In genomic region chr15:9081294-9081693, GRCm38 (mm10) we compare ENCODE assay signal across 16 mouse cellular contexts. TPM values are rescaled to one million over a fixed set of nuclear protein-coding genes. Genes with fewer than 3 reads are reported as not detected.
A peak's percentile ranks its signal among the peaks of the same experiment; 100 is the strongest.
DNase-seq lines count a peak whose midpoint lies in the region; ATAC-seq and TF ChIP-seq lines count a peak whose summit lies in the region.
"Had no signal": no experiment of that assay in that cellular context is flagged by ENCODE, and none has a peak within 500 bp of the region (broad histone marks: within the 10 kb centered on the region; RNA-seq: fewer than 3 reads in every experiment).

No protein-coding gene starts in this region.

- intact Hi-C loops in heart, adult 2 months (cut with DNase I): no loop called here
- intact Hi-C loops in gastrocnemius, postnatal 36 days (cut with DNase I): no loop called here

- 39% methylated on average over 3 of the region's 3 CpGs for WGBS in heart, embryonic 10.5 days
- WGBS in heart, adult 2 months: 64% methylated on average over 3 of the region's 3 CpGs
- 90% methylated on average over 3 of the region's 3 CpGs for WGBS in hindbrain, embryonic 15.5 days
- WGBS in hindbrain, embryonic 13.5 days: 90% methylated on average over 3 of the region's 3 CpGs
- 72% methylated on average over 3 of the region's 3 CpGs for WGBS in stomach, embryonic 15.5 days
- WGBS in stomach, postnatal 0 days: 75% methylated on average over 3 of the region's 3 CpGs

- DNase-seq in heart, embryonic 10.5 days (ENCODE audit: low spot score): no peak
- DNase-seq in heart, adult 2 months: no peak
- no peak for DNase-seq in stomach, postnatal 0 days (ENCODE audit: low spot score)
- DNase-seq in testis, postnatal 14 days (ENCODE audit: low spot score): no peak
- no peak for DNase-seq in gastrocnemius, postnatal 36 days
- DNase-seq: cerebellum, postnatal 10 days; embryo, embryonic 11 days; kidney, adult 18-20 months; lung, adult 18-20 months; lung, postnatal 4 days; right cerebral cortex, postnatal 25 days had no signal

- no peak for TF ChIP-seq CTCF in heart, adult 2 months (IDR thresholded peaks at IDR 0.05)
- no peak for TF ChIP-seq CTCF in stomach, postnatal 0 days (IDR thresholded peaks at IDR 0.05; ENCODE audit: low read depth)

- peak overlapping the region; percentile 76 for H3K27ac ChIP-seq in heart, embryonic 10.5 days
- no peak overlapping the region for H3K27ac ChIP-seq in heart, adult 2 months
- no peak overlapping the region for H3K27ac ChIP-seq in hindbrain, embryonic 15.5 days (replicated peaks)
- H3K27ac ChIP-seq in hindbrain, embryonic 13.5 days: no peak overlapping the region
- H3K27ac ChIP-seq in stomach, embryonic 15.5 days: no peak overlapping the region
- no peak overlapping the region for H3K27ac ChIP-seq in stomach, postnatal 0 days (replicated peaks)
- H3K27ac ChIP-seq: forebrain, embryonic 15.5 days had no signal

- H3K36me3 ChIP-seq in heart, embryonic 10.5 days: peaks cover 15% of the 10 kb centered on the region; the same call in 1 of the 2 replicates
- H3K36me3 ChIP-seq in heart, adult 2 months (ENCODE audit: control insufficient read depth, insufficient read depth, low read length): peaks cover 5% of the 10 kb centered on the region
- no peaks in the 10 kb centered on the region for H3K36me3 ChIP-seq in hindbrain, embryonic 15.5 days
- H3K36me3 ChIP-seq in hindbrain, embryonic 13.5 days: peaks cover 4% of the 10 kb centered on the region; the same call in 1 of the 2 replicates
- H3K36me3 ChIP-seq in stomach, embryonic 15.5 days: no peaks in the 10 kb centered on the region
- no peaks in the 10 kb centered on the region for H3K36me3 ChIP-seq in stomach, postnatal 0 days (ENCODE audit: control insufficient read depth, insufficient read depth, low read length)
- H3K36me3 ChIP-seq: forebrain, embryonic 15.5 days had no signal

- TF ChIP-seq EP300 in heart, adult 2 months (IDR thresholded peaks at IDR 0.05; ENCODE audit: insufficient read depth, low read depth, low read length): no peak
- no peak for TF ChIP-seq EP300 in stomach, postnatal 0 days (optimal IDR thresholded peaks at IDR 0.05)

- H3K9ac ChIP-seq in heart, adult 2 months (ENCODE audit: low read depth, low read length): no peak overlapping the region
- no peak overlapping the region for H3K9ac ChIP-seq in hindbrain, embryonic 15.5 days
- no peak overlapping the region for H3K9ac ChIP-seq in hindbrain, embryonic 13.5 days
- no peak overlapping the region for H3K9ac ChIP-seq in stomach, embryonic 15.5 days
- no peak overlapping the region for H3K9ac ChIP-seq in stomach, postnatal 0 days (ENCODE audit: low read length)
- H3K9ac ChIP-seq: forebrain, embryonic 15.5 days had no signal

- H3K27me3 ChIP-seq in heart, embryonic 10.5 days (ENCODE audit: insufficient read depth, poor library complexity, severe bottlenecking): no peaks in the 10 kb centered on the region
- no peaks in the 10 kb centered on the region for H3K27me3 ChIP-seq in heart, adult 2 months (ENCODE audit: control insufficient read depth, insufficient read depth, low read length)
- H3K27me3 ChIP-seq in hindbrain, embryonic 15.5 days: no peaks in the 10 kb centered on the region
- no peaks in the 10 kb centered on the region for H3K27me3 ChIP-seq in hindbrain, embryonic 13.5 days
- H3K27me3 ChIP-seq in stomach, embryonic 15.5 days (replicated peaks): no peaks in the 10 kb centered on the region
- no peaks in the 10 kb centered on the region for H3K27me3 ChIP-seq in stomach, postnatal 0 days (ENCODE audit: control insufficient read depth, insufficient read depth, low read length)
- H3K27me3 ChIP-seq: forebrain, embryonic 15.5 days; Patski had no signal

- TF ChIP-seq POLR2A in heart, adult 2 months (IDR thresholded peaks at IDR 0.05; ENCODE audit: insufficient read depth, low read depth, low read length): no peak

- peaks cover 9% of the 10 kb centered on the region for H3K79me2 ChIP-seq in heart, adult 2 months (replicated peaks; ENCODE audit: control insufficient read depth, insufficient read depth, low read length)

- peaks cover 69% of the 10 kb centered on the region for H3K4me1 ChIP-seq in heart, embryonic 10.5 days
- H3K4me1 ChIP-seq in heart, adult 2 months (ENCODE audit: control insufficient read depth, insufficient read depth, low read length): peaks cover 5% of the 10 kb centered on the region
- H3K4me1 ChIP-seq in hindbrain, embryonic 15.5 days (replicated peaks): peaks cover 1% of the 10 kb centered on the region; the same call in 1 of the 2 replicates
- H3K4me1 ChIP-seq in hindbrain, embryonic 13.5 days (replicated peaks): peaks cover 6% of the 10 kb centered on the region
- H3K4me1 ChIP-seq in stomach, embryonic 15.5 days: peaks cover 8% of the 10 kb centered on the region
- H3K4me1 ChIP-seq in stomach, postnatal 0 days (replicated peaks; ENCODE audit: control insufficient read depth, insufficient read depth): no peaks in the 10 kb centered on the region
- H3K4me1 ChIP-seq: forebrain, embryonic 15.5 days had no signal

- ATAC-seq in hindbrain, embryonic 15.5 days (ENCODE audit: low FRiP score, low read depth): peak; percentile 34; the same call in 1 of the 2 replicates
- no peak for ATAC-seq in hindbrain, embryonic 13.5 days (ENCODE audit: low FRiP score)
- ATAC-seq in stomach, embryonic 15.5 days (ENCODE audit: insufficient read depth, low FRiP score, low read depth): peak; percentile 38; the same call in 1 of the 2 replicates
- no peak; the same call in 1 of the 2 replicates for ATAC-seq in stomach, postnatal 0 days (ENCODE audit: low FRiP score, low TSS enrichment)
- ATAC-seq: forebrain, embryonic 15.5 days; Patski had no signal

- H3K4me2 ChIP-seq in hindbrain, embryonic 15.5 days: no peak overlapping the region
- H3K4me2 ChIP-seq in hindbrain, embryonic 13.5 days: no peak overlapping the region
- no peak overlapping the region for H3K4me2 ChIP-seq in stomach, embryonic 15.5 days
- no peak overlapping the region for H3K4me2 ChIP-seq in stomach, postnatal 0 days (replicated peaks; ENCODE audit: low read depth)
- H3K4me2 ChIP-seq: forebrain, embryonic 15.5 days had no signal

- no peaks in the 10 kb centered on the region for H3K9me3 ChIP-seq in heart, embryonic 10.5 days
- no peaks in the 10 kb centered on the region for H3K9me3 ChIP-seq in hindbrain, embryonic 15.5 days
- H3K9me3 ChIP-seq in hindbrain, embryonic 13.5 days: no peaks in the 10 kb centered on the region
- H3K9me3 ChIP-seq in stomach, embryonic 15.5 days: no peaks in the 10 kb centered on the region
- H3K9me3 ChIP-seq in stomach, postnatal 0 days (ENCODE audit: control insufficient read depth, low read length): no peaks in the 10 kb centered on the region
- H3K9me3 ChIP-seq: forebrain, embryonic 15.5 days had no signal

- H3K4me3 ChIP-seq in heart, embryonic 10.5 days: no peak overlapping the region
- H3K4me3 ChIP-seq in heart, adult 2 months: no peak overlapping the region
- no peak overlapping the region for H3K4me3 ChIP-seq in hindbrain, embryonic 15.5 days
- H3K4me3 ChIP-seq in hindbrain, embryonic 13.5 days: no peak overlapping the region
- H3K4me3 ChIP-seq in stomach, embryonic 15.5 days (replicated peaks): no peak overlapping the region
- H3K4me3 ChIP-seq in stomach, postnatal 0 days (ENCODE audit: low read depth, low read length): no peak overlapping the region
- H3K4me3 ChIP-seq: forebrain, embryonic 15.5 days had no signal

RNA-seq across cellular contexts. Expression of gene Nadk2, which starts 10.2 kb away (rescaled TPM):
- 54.9 and 61.9 TPM in 2 replicates for polyA plus RNA-seq in heart, embryonic 10.5 days (2016; fragmentation: Nextera tagmentation; extraction: Ambion mirVana)
- 10 to 100 TPM; 61.4 to 74.8 TPM for total RNA-seq in heart, adult 2 months (2021)
- polyA plus RNA-seq in heart, adult 2 months (2012; rRNA removed): 20.9 and 47.6 TPM in 2 replicates
- 26.5 and 26.7 TPM in 2 replicates for polyA plus RNA-seq in hindbrain, embryonic 15.5 days (2015; fragmentation: Nextera tagmentation; extraction: Ambion mirVana)
- polyA plus RNA-seq in hindbrain, embryonic 13.5 days (2015; fragmentation: Nextera tagmentation; extraction: Ambion mirVana): 30.9 and 32.2 TPM in 2 replicates
- polyA plus RNA-seq in stomach, embryonic 15.5 days (2015; fragmentation: Nextera tagmentation; extraction: Ambion mirVana): 38.6 and 40.0 TPM in 2 replicates
- polyA plus RNA-seq in stomach, postnatal 0 days (2015; fragmentation: Nextera tagmentation; extraction: Ambion mirVana): 13.3 and 13.7 TPM in 2 replicates
- 10 to 100 TPM; 28.4 to 37.8 TPM for total RNA-seq in gastrocnemius, postnatal 36 days (2021)

RNA-seq across cellular contexts. Expression of gene Lmbrd2, which starts 59.1 kb away (rescaled TPM):
- polyA plus RNA-seq in heart, embryonic 10.5 days (2016; fragmentation: Nextera tagmentation; extraction: Ambion mirVana): 2.1 and 2.2 TPM in 2 replicates
- 10 to 100 TPM; 12.4 to 14.0 TPM for total RNA-seq in heart, adult 2 months (2021)
- 5.5 and 12.2 TPM in 2 replicates for polyA plus RNA-seq in heart, adult 2 months (2012; rRNA removed)
- polyA plus RNA-seq in hindbrain, embryonic 15.5 days (2015; fragmentation: Nextera tagmentation; extraction: Ambion mirVana): 3.5 TPM in 2 replicates
- polyA plus RNA-seq in hindbrain, embryonic 13.5 days (2015; fragmentation: Nextera tagmentation; extraction: Ambion mirVana): 3.8 and 6.0 TPM in 2 replicates
- polyA plus RNA-seq in stomach, embryonic 15.5 days (2015; fragmentation: Nextera tagmentation; extraction: Ambion mirVana): 2.9 and 3.1 TPM in 2 replicates
- 2.7 and 3.1 TPM in 2 replicates for polyA plus RNA-seq in stomach, postnatal 0 days (2015; fragmentation: Nextera tagmentation; extraction: Ambion mirVana)
- 10 to 100 TPM; 13.8 TPM for total RNA-seq in gastrocnemius, postnatal 36 days (2021)

Comparison
In these comparisons a context has a peak if more than half of its experiments do, and no peak if none do; other contexts are left out.
1. ATAC-seq: peak in hindbrain, embryonic 15.5 days (single experiment) and stomach, embryonic 15.5 days (single experiment); none in hindbrain, embryonic 13.5 days (single experiment) and stomach, postnatal 0 days (single experiment).